Mouse (Mus musculus) intestine, postnatal 0 days (tissue): ENCODE measurements around the gene Sirt5. TPM values are rescaled to one million over a fixed set of nuclear protein-coding genes. Genes with fewer than 3 reads are reported as not detected.

ENCODE experiments used
- ATAC-seq: fragments of 200-750 bp; cut with Nextera tagmentation; 2 replicates; pipeline ENCODE4 v1.8.0; 2017; ENCODE audit warnings: mild to moderate bottlenecking, moderate TSS enrichment, moderate library complexity
- H3K27ac ChIP-seq: fragments of 300-500 bp; sonication (generic); 2 replicates; pipeline ENCODE4 v1.5.1; 2014; ENCODE audit warnings: mild to moderate bottlenecking, low read depth, low read length, moderate library complexity
- H3K27me3 ChIP-seq: fragments of 300-500 bp; sonication (generic); replicated peaks from 2 replicates; pipeline ENCODE4 v1.6.1; 2014; ENCODE audit warnings: low read length, mixed read lengths; ENCODE audit not compliant: control insufficient read depth, insufficient read depth
- H3K36me3 ChIP-seq: fragments of 300-500 bp; sonication (generic); 2 replicates; pipeline ENCODE4 v1.6.1; 2014; ENCODE audit warnings: mild to moderate bottlenecking, moderate library complexity; ENCODE audit not compliant: control insufficient read depth, insufficient read depth
- H3K4me1 ChIP-seq: fragments of 300-500 bp; sonication (generic); replicated peaks from 2 replicates; pipeline ENCODE4 v1.6.1; 2014; ENCODE audit warnings: antibody characterized with exemption, low read length, mixed read lengths; ENCODE audit not compliant: control insufficient read depth, insufficient read depth
- H3K4me2 ChIP-seq: fragments of 300-500 bp; sonication (generic); replicated peaks from 2 replicates; pipeline ENCODE4 v1.6.1; 2014; ENCODE audit warnings: low read depth, mild to moderate bottlenecking, moderate library complexity
- H3K4me3 ChIP-seq: fragments of 300-500 bp; sonication (generic); 2 replicates; pipeline ENCODE4 v1.5.1; 2014; ENCODE audit warnings: low read depth, low read length
- H3K9ac ChIP-seq: fragments of 300-500 bp; sonication (generic); 2 replicates; pipeline ENCODE4 v1.6.1; 2014; ENCODE audit warnings: mild to moderate bottlenecking, low read depth, low read length
- H3K9me3 ChIP-seq: fragments of 300-500 bp; sonication (generic); 2 replicates; pipeline ENCODE4 v1.6.1; 2016; ENCODE audit warnings: mixed run types; ENCODE audit not compliant: control insufficient read depth
- CTCF ChIP-seq: sonication (generic); IDR thresholded peaks from 2 replicates; pipeline ENCODE4 v1.5.1; 2016; ENCODE audit warnings: low read depth, mild to moderate bottlenecking, control low read depth, antibody characterized with exemption, moderate library complexity
- WGBS: fragments of 180-500 bp; shearing (Covaris S2); extraction: QIAGEN DNeasy Blood & Tissue Kit; methylation state at CpG from one replicate; pipeline ENCODE4 v1.1.7; 2014; 5-methylcytosine and 5-hydroxymethylcytosine counted together
- polyA plus RNA-seq: library from polyadenylated mRNA; unstranded; fragments of >200 nt; fragmentation: Nextera tagmentation; extraction: Ambion mirVana; gene quantifications from 2 replicates; pipeline ENCODE4 v1.2.1, GENCODE M21; 2015

The Sirt5 gene
- polyA plus RNA-seq, 1 experiment from 2014 or later, result 10.2 TPM

DNA sequence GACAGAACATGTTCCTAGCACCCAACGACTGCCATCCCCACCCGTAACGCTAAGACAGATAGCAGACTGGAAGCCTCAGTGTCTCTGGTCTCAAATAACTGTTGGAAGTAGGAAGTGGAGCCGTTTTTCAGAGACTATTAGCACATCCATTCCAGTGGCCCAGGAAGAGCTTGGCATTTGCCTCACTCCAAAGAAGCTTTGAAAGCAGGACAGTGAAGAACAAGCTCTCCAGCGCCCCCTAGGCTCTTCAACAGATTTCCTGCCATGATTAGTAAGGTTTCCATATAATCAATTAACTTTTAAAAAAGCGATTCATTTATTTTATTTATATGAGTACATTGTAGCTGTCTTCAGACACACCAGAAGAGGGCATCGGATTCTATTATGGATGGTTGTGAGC lies 32.7 kb upstream of the Sirt5 start:
- Histone ChIP-seq H3K36me3 (no peaks in the 10 kb centered on the region), H3K4me1 (no peaks in the 10 kb centered on the region), H3K9me3 (no peaks in the 10 kb centered on the region), H3K27me3 (no peaks in the 10 kb centered on the region), H3K4me3 (no peak overlapping the region), H3K4me2 (no peak overlapping the region), H3K9ac (no peak overlapping the region), H3K27ac (no peak overlapping the region)
- WGBS, result 39% methylated on average over 7 of the region's 7 CpGs
- TF ChIP-seq CTCF, result peak; percentile 52
- no peak for ATAC-seq

- no peak overlapping the region for H3K4me2 ChIP-seq
- no peaks in the 10 kb centered on the region for H3K36me3 ChIP-seq
- no peaks in the 10 kb centered on the region for H3K27me3 ChIP-seq
- H3K4me1 ChIP-seq, result no peaks in the 10 kb centered on the region
- WGBS, result 47% methylated on average over 12 of the region's 12 CpGs
- H3K9ac ChIP-seq, result no peak overlapping the region
- no peaks in the 10 kb centered on the region for H3K9me3 ChIP-seq
- no peak for ATAC-seq
- no peak for TF ChIP-seq CTCF
- no peak overlapping the region for H3K27ac ChIP-seq
- no peak overlapping the region for H3K4me3 ChIP-seq
Measured at GRCm38 (mm10) chr13:43336425-43337221, 28.7 kb upstream of the Sirt5 start.

DNA sequence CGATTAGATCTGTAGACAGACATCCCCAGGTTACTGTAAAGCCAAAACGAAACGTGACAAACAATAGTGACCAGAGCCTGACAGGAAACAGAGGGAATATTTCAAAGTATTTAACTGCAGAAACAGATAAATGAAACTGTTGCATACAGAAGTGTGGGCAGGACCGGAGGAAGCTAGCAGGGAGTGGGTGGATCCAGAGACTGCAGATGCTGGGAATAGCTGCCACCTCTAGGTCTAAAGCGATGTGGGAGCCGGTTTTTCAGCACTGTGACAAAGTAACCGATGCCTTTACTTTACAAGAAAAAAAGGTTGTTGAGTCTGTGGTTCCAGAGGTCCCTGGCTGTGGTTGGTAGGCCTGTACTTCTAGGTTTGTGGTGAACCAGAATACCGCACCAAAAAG lies 27.3 kb upstream of the Sirt5 start:
- no peaks in the 10 kb centered on the region for H3K36me3 ChIP-seq
- no peaks in the 10 kb centered on the region for H3K9me3 ChIP-seq
- H3K27ac ChIP-seq, result no peak overlapping the region
- H3K9ac ChIP-seq, result no peak overlapping the region
- no peak overlapping the region for H3K4me2 ChIP-seq
- WGBS, result 87% methylated on average over 8 of the region's 8 CpGs
- ATAC-seq, result no peak
- TF ChIP-seq CTCF, result no peak
- no peaks in the 10 kb centered on the region for H3K27me3 ChIP-seq
- H3K4me3 ChIP-seq, result no peak overlapping the region
- H3K4me1 ChIP-seq, result no peaks in the 10 kb centered on the region

DNA sequence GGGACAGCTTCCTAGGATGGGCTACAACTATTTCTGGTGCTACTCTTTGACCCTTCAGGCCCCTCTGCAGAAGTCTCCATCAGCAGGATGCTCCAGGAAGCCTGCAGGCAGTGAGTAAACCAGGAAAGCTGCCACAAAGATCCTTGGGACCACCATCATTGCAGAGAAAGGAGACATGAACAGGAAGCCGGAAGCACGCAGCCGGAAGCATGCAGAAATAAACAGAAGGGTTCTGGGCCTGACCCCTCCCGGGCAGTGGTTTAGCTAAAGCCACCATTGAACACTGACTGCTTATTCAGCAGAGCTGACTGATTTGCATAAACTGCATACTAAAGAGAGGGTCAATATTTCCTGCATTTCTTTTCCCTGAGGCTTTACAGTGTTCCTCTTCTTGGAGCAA lies 26.7 kb upstream of the Sirt5 start:
- ATAC-seq, result no peak
- H3K27me3 ChIP-seq, result no peaks in the 10 kb centered on the region
- H3K36me3 ChIP-seq, result no peaks in the 10 kb centered on the region
- H3K9me3 ChIP-seq, result no peaks in the 10 kb centered on the region
- H3K4me2 ChIP-seq, result no peak overlapping the region
- no peak overlapping the region for H3K27ac ChIP-seq
- 64% methylated on average over 4 of the region's 4 CpGs for WGBS
- no peak overlapping the region for H3K9ac ChIP-seq
- H3K4me1 ChIP-seq, result no peaks in the 10 kb centered on the region
- no peak overlapping the region for H3K4me3 ChIP-seq
- TF ChIP-seq CTCF, result no peak

DNA sequence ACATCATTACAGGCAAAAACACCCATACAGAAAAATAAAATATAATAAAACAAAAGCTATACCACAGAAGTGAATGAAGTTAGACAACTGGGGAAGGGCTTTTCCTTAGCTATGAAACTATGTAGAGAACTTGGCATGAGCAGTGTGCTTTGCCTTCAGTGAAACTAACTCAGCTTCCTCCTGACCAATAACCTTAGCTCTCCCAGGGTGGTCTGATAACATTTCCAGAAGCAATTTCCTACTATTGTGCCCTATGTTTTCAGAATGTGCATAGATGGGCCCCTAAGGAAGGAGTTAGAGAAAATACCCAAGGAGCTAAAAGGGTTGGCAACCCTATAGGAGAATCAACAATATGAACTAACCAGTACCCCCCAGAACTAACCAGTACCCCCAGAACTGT lies 18.5 kb upstream of the Sirt5 start:
- H3K4me3 ChIP-seq, result no peak overlapping the region
- H3K4me2 ChIP-seq, result no peak overlapping the region
- no peaks in the 10 kb centered on the region for H3K27me3 ChIP-seq
- H3K27ac ChIP-seq, result no peak overlapping the region
- H3K36me3 ChIP-seq, result no peaks in the 10 kb centered on the region
- no peaks in the 10 kb centered on the region for H3K9me3 ChIP-seq
- no peaks in the 10 kb centered on the region for H3K4me1 ChIP-seq
- TF ChIP-seq CTCF, result no peak
- H3K9ac ChIP-seq, result no peak overlapping the region
- ATAC-seq, result no peak

DNA sequence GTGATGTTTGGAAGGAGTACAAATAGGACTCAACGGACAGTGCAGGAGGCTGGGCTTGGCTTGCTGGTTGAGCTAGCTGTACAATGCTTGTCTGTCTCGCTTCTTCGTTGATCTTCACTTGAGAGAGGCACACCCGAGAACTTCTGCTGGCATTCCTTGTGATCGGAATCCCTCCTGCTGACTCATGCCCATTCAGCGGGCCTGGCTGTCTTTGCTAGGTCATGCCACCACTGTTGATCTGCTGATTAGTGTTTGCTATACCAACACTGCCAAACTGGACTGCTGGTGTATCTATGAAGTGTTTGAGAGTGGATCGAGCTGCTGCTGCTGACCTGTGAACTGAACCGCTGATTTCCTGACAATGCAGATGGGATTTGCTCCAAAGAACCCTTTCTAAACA lies 15.9 kb upstream of the Sirt5 start:
- no peaks in the 10 kb centered on the region for H3K36me3 ChIP-seq
- 81% methylated on average over 8 of the region's 8 CpGs for WGBS
- H3K27me3 ChIP-seq, result no peaks in the 10 kb centered on the region
- H3K9me3 ChIP-seq, result no peaks in the 10 kb centered on the region
- no peak overlapping the region for H3K27ac ChIP-seq
- no peak for ATAC-seq
- no peaks in the 10 kb centered on the region for H3K4me1 ChIP-seq
- H3K4me3 ChIP-seq, result no peak overlapping the region
- H3K4me2 ChIP-seq, result no peak overlapping the region
- H3K9ac ChIP-seq, result no peak overlapping the region
- no peak for TF ChIP-seq CTCF
